Mouse (Mus musculus) G1E (cell line): ENCODE measurements around the gene Armh1.

Experiments used
- CTCF ChIP-seq: IDR thresholded peaks from 2 replicates; pipeline ENCODE4 v1.5.1; 2012; ENCODE audit warnings: low read depth, low read length, inconsistent platforms, mixed read lengths
- GATA1 ChIP-seq: IDR thresholded peaks from 2 replicates; pipeline ENCODE4 v1.6.1; 2012; ENCODE audit warnings: borderline replicate concordance, low read length, inconsistent platforms, mixed read lengths
- POLR2AphosphoS5 ChIP-seq: IDR thresholded peaks from 2 replicates; pipeline ENCODE4 v1.6.1; 2012; ENCODE audit warnings: low read depth, low read length, inconsistent platforms; ENCODE audit not compliant: insufficient replicate concordance
- TAL1 ChIP-seq: conservative IDR thresholded peaks from 2 replicates; pipeline ENCODE4 v1.6.1; 2012; ENCODE audit warnings: low read depth, low read length, inconsistent platforms, mixed read lengths

GRCm38 (mm10) chr4:117277687-117278086 lies 25.8 kb upstream of the Armh1 start:
- TF ChIP-seq CTCF (no peak), POLR2AphosphoS5 (no peak), GATA1 (no peak), TAL1 (no peak)
